Mouse (Mus musculus): ENCODE data around the gene Sema3g. TPM values are rescaled to one million over a fixed set of nuclear protein-coding genes. Genes with fewer than 3 reads are reported as not detected.

Sema3g gene
- polyA plus RNA-seq, 1 experiment from 2014 or later = 5.7 TPM

- H3K9ac ChIP-seq (replicated peaks; ENCODE audit: low read depth) = no peak overlapping the region
- peak overlapping the region; percentile 78 for H3K27ac ChIP-seq (ENCODE audit: low read length)
- H3K27me3 ChIP-seq (replicated peaks; ENCODE audit: insufficient read depth, low read length) = no peaks in the 10 kb centered on the region
- ATAC-seq (peak; percentile 67), DNase-seq (ENCODE audit: low spot score) (peak; percentile 96)
- H3K4me1 ChIP-seq (ENCODE audit: insufficient read depth, low read depth, low read length) = 0 out of 2 replicates have a peak, but pooled peaks cover 6% of the 10 kb centered on the region
- TF ChIP-seq CTCF (IDR thresholded peaks at IDR 0.05) = no peak
- peak; percentile 84 for TF ChIP-seq EP300 (IDR thresholded peaks at IDR 0.05)
- 46% methylated on average over 7 of the region's 7 CpGs for WGBS
- H3K4me3 ChIP-seq (ENCODE audit: low read depth, low read length) = no peak overlapping the region
- H3K4me2 ChIP-seq (replicated peaks; ENCODE audit: low read depth, low read length) = no peak overlapping the region
- H3K36me3 ChIP-seq (ENCODE audit: insufficient read depth, low read length) = no peaks in the 10 kb centered on the region
- no peaks in the 10 kb centered on the region for H3K9me3 ChIP-seq (ENCODE audit: low read length)
Observed at GRCm38 (mm10) chr14:31237101-31237882, 19.6 kb downstream of the Sema3g start.

- Histone ChIP-seq H3K27me3 (replicated peaks; ENCODE audit: insufficient read depth, low read length) (no peaks in the 10 kb centered on the region), H3K9me3 (ENCODE audit: low read length) (no peaks in the 10 kb centered on the region), H3K4me2 (replicated peaks; ENCODE audit: low read depth, low read length) (no peak overlapping the region), H3K36me3 (ENCODE audit: insufficient read depth, low read length) (no peaks in the 10 kb centered on the region), H3K4me1 (ENCODE audit: insufficient read depth, low read depth, low read length) (0 out of 2 replicates have a peak, but pooled peaks cover 3% of the 10 kb centered on the region), H3K9ac (replicated peaks; ENCODE audit: low read depth) (no peak overlapping the region), H3K27ac (ENCODE audit: low read length) (no peak overlapping the region), H3K4me3 (ENCODE audit: low read depth, low read length) (no peak overlapping the region)
- 66% methylated on average over 3 of the region's 3 CpGs for WGBS
- DNase-seq (ENCODE audit: low spot score) (no peak), ATAC-seq (no peak)
- TF ChIP-seq EP300 (IDR thresholded peaks at IDR 0.05) = no peak
- no peak for TF ChIP-seq CTCF (IDR thresholded peaks at IDR 0.05)
Observed at GRCm38 (mm10) chr14:31240528-31240927, 22.9 kb downstream of the Sema3g start.

DNA sequence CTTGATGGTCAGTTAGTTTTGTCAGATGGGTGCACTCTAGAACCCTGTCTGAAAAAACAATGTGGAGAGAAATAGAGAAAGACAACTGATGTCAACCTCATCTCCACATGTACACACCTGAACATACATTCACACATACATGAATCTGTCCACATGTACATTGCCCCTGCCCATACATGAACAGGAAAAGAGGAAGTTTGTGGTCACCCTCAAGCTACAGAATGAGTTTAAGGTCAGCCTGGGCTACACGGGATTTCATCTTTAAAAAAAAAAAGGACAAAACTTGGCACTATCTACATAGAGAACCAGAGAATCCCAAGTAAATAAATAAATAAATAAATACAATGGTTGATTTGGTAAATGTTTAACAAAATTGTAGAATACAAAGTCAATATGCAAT lies 27.1 kb downstream of the Sema3g start:
- ATAC-seq (no peak), DNase-seq (ENCODE audit: low spot score) (no peak)
- H3K27me3 ChIP-seq (replicated peaks; ENCODE audit: insufficient read depth, low read length) = no peaks in the 10 kb centered on the region
- no peaks in the 10 kb centered on the region for H3K9me3 ChIP-seq (ENCODE audit: low read length)
- no peak overlapping the region for H3K27ac ChIP-seq (ENCODE audit: low read length)
- no peaks in the 10 kb centered on the region for H3K36me3 ChIP-seq (ENCODE audit: insufficient read depth, low read length)
- H3K4me1 ChIP-seq (ENCODE audit: insufficient read depth, low read depth, low read length) = no peaks in the 10 kb centered on the region
- no peak overlapping the region for H3K4me3 ChIP-seq (ENCODE audit: low read depth, low read length)
- TF ChIP-seq EP300 (IDR thresholded peaks at IDR 0.05) (no peak), CTCF (IDR thresholded peaks at IDR 0.05) (no peak)
- no peak overlapping the region for H3K9ac ChIP-seq (replicated peaks; ENCODE audit: low read depth)
- H3K4me2 ChIP-seq (replicated peaks; ENCODE audit: low read depth, low read length) = no peak overlapping the region
- WGBS = 79% methylated on average over 1 of the region's 1 CpGs

GRCm38 (mm10) chr14:31245946-31246345 lies 28.3 kb downstream of the Sema3g start:
- Histone ChIP-seq H3K9me3 (ENCODE audit: low read length) (no peaks in the 10 kb centered on the region), H3K9ac (replicated peaks; ENCODE audit: low read depth) (no peak overlapping the region), H3K4me3 (ENCODE audit: low read depth, low read length) (no peak overlapping the region), H3K4me2 (replicated peaks; ENCODE audit: low read depth, low read length) (no peak overlapping the region), H3K36me3 (ENCODE audit: insufficient read depth, low read length) (no peaks in the 10 kb centered on the region), H3K27ac (ENCODE audit: low read length) (no peak overlapping the region), H3K4me1 (ENCODE audit: insufficient read depth, low read depth, low read length) (no peaks in the 10 kb centered on the region), H3K27me3 (replicated peaks; ENCODE audit: insufficient read depth, low read length) (no peaks in the 10 kb centered on the region)
- DNase-seq (ENCODE audit: low spot score) = no peak
- 70% methylated on average over 1 of the region's 1 CpGs for WGBS
- TF ChIP-seq CTCF (IDR thresholded peaks at IDR 0.05) (no peak), EP300 (IDR thresholded peaks at IDR 0.05) (no peak)
- ATAC-seq = no peak

GRCm38 (mm10) chr14:31248396-31248795 lies 30.7 kb downstream of the Sema3g start:
- Histone ChIP-seq H3K4me1 (ENCODE audit: insufficient read depth, low read depth, low read length) (0 out of 2 replicates have a peak, but pooled peaks cover 4% of the 10 kb centered on the region), H3K9ac (replicated peaks; ENCODE audit: low read depth) (no peak overlapping the region), H3K36me3 (ENCODE audit: insufficient read depth, low read length) (no peaks in the 10 kb centered on the region), H3K9me3 (ENCODE audit: low read length) (no peaks in the 10 kb centered on the region), H3K4me2 (replicated peaks; ENCODE audit: low read depth, low read length) (no peak overlapping the region), H3K4me3 (ENCODE audit: low read depth, low read length) (no peak overlapping the region), H3K27me3 (replicated peaks; ENCODE audit: insufficient read depth, low read length) (no peaks in the 10 kb centered on the region), H3K27ac (ENCODE audit: low read length) (no peak overlapping the region)
- TF ChIP-seq CTCF (IDR thresholded peaks at IDR 0.05) (no peak), EP300 (IDR thresholded peaks at IDR 0.05) (no peak)
- DNase-seq (ENCODE audit: low spot score) = no peak
- ATAC-seq = no peak
- WGBS = 75% methylated on average over 6 of the region's 6 CpGs

DNA sequence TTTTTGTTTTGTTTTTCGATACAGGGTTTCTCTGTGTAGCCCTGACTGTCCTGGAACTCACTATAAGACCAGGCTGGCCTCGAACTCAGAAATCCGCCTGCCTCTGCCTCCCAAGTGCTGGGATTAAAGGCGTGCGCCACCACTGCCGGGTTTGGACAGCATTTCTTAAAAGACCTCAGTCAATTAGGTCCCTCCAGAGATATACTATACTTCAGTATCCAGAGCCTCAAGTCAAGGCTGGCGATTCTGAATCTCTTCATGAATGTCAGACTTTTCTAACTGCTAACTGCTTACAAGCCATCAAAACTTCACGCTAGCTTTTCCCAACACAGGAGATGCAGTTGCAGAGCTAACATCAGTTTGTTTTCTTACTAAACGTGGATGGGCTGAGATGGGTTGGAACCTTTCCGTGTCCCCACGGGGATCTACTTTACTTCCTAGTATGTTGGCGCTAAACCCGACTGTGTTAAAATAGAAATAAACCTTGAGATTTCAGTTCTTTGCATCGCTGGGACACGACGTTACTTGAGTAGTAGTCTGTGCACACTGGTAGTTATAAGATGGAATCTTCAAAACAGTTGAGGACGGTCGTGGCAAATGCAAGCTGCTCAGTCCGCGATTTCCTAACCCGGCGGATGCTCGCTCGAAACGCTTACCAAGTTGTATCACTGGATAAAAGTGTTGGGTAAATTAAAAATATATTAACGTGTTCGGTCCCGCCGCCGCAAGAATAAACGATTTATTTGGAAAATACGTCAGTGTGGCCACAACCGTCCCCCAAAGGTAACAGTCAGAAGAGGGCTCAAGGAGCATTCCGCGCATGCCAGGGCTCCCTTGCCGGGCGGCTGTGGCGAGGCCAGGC lies 32.8 kb downstream of the Sema3g start:
- ATAC-seq (peak; percentile 89), DNase-seq (ENCODE audit: low spot score) (no peak)
- Histone ChIP-seq H3K9me3 (ENCODE audit: low read length) (no peaks in the 10 kb centered on the region), H3K27ac (ENCODE audit: low read length) (peak overlapping the region; percentile 96), H3K9ac (replicated peaks; ENCODE audit: low read depth) (peak overlapping the region; percentile 71), H3K4me1 (ENCODE audit: insufficient read depth, low read depth, low read length) (0 out of 2 replicates have a peak, but pooled peaks cover 4% of the 10 kb centered on the region), H3K36me3 (ENCODE audit: insufficient read depth, low read length) (peaks cover 15% of the 10 kb centered on the region; the same call in 1 of the 2 replicates), H3K4me2 (replicated peaks; ENCODE audit: low read depth, low read length) (peak overlapping the region; percentile 89), H3K27me3 (replicated peaks; ENCODE audit: insufficient read depth, low read length) (no peaks in the 10 kb centered on the region), H3K4me3 (ENCODE audit: low read depth, low read length) (peak overlapping the region; percentile 99)
- 15% methylated on average over 38 of the region's 38 CpGs for WGBS
- no peak for TF ChIP-seq EP300 (IDR thresholded peaks at IDR 0.05)
- TF ChIP-seq CTCF (IDR thresholded peaks at IDR 0.05) = no peak
